Mouse (Mus musculus) thymus, adult 2 months (tissue): ENCODE results near the gene Gm37419.

ENCODE experiments used
- CTCF ChIP-seq: fragments of 200-500 bp; IDR thresholded peaks from 2 replicates; pipeline ENCODE4 v1.5.1; 2012; ENCODE audit warnings: mild to moderate bottlenecking, control low read depth, low read length, moderate library complexity, borderline replicate concordance; ENCODE audit not compliant: control insufficient read depth, poor library complexity, insufficient read depth; ENCODE audit errors: extremely low read depth
- POLR2A ChIP-seq: fragments of 200-500 bp; IDR thresholded peaks from 2 replicates; pipeline ENCODE4 v1.6.1; 2012; ENCODE audit warnings: mild to moderate bottlenecking, low read length, control low read depth, moderate library complexity; ENCODE audit not compliant: control insufficient read depth, poor library complexity, insufficient read depth; ENCODE audit errors: extremely low read depth

DNA sequence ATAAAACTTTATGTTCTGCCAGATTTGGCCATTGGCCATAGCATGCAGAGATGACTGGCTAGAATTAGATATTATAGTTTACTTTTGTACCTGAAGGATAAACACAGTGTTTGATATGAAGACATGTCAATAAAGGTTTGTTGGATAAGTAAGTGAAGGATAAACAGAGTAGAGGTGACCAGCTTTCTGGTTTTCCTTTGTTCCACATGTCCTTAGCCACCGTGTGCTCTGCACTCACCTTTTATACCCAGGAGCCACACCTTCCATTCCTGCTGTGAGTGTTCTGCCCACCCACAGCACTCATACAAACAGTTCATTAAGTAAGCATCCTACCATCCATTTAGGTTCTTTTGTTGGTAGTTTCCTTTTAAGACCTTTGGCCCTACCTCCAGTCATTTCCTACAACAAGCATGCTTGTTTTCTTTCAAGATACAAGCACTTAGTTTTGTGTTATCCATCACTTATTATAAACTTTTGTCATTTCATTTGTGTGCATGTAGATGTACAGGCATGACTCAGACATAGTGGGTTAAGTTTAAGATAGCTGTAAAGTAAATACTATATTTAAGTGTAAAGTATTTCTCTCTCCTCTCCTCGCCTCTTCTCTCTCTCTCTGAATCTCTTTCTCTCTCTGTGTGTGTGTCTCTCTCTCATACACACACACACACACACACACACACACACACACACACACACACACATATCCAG lies 41.8 kb downstream of the Gm37419 start:
- TF ChIP-seq POLR2A = no peak
- no peak for TF ChIP-seq CTCF
